ENCODE assay signal across 11 mouse cellular contexts in the genomic region with DNA sequence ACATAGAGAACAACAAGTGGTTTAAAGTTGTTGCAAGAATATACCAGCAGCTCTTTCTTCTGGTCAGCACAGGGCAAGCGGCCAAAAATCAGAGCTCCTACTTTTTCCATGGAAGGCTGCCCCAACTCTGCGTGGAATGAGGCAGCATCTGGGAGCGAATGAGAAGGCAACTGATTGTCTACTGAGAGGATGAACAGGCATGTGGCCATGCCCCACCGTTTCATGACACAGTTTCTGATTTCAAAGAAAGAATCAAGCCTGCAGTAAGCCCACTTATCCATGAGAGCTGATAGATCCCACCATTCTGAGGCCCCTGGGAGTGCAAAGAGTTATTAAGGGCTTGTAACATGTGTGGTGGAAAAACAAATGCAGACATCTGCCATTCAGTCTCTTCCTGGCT.
DNase-seq lines count a peak whose midpoint lies in the region; TF ChIP-seq lines count a peak whose summit lies in the region.
"Had no signal": no experiment of that assay in that cellular context is flagged by ENCODE, and none has a peak within 500 bp of the region (broad histone marks: within the 10 kb centered on the region; RNA-seq: fewer than 3 reads in every experiment).

No protein-coding gene starts in this region.

- no peaks in the 10 kb centered on the region for H3K36me3 ChIP-seq in forebrain, embryonic 10.5 days (replicated peaks)
- H3K36me3 ChIP-seq: neural tube, embryonic 12.5 days had no signal

- no peaks in the 10 kb centered on the region for H3K9me3 ChIP-seq in forebrain, embryonic 10.5 days
- H3K9me3 ChIP-seq: neural tube, embryonic 12.5 days had no signal

- peak; percentile 37 to 61 for DNase-seq in cerebellum, postnatal 10 days
- no peak for DNase-seq in cerebellum, adult 2 months
- DNase-seq in urinary bladder, postnatal 14 days (ENCODE audit: low spot score): peak; percentile 17
- DNase-seq in urinary bladder, postnatal 10 days (ENCODE audit: low spot score): no peak
- DNase-seq in kidney, postnatal 14 days: peak; percentile 46
- DNase-seq in natural killer cell, adult 2 months (ENCODE audit: low spot score in 2 of 2): no peak
- DNase-seq in spleen, adult 18-20 months: no peak
- DNase-seq in forebrain, embryonic 10.5 days (ENCODE audit: extremely low spot score, low spot score): no peak
- DNase-seq: cerebellum, adult 8-10 months had no signal

- no peaks in the 10 kb centered on the region; the same call in 1 of the 2 replicates for H3K27me3 ChIP-seq in cerebellum, adult 2 months (ENCODE audit: control insufficient read depth, insufficient read depth, low read length)
- H3K27me3 ChIP-seq in forebrain, embryonic 10.5 days (ENCODE audit: poor library complexity, severe bottlenecking): no peaks in the 10 kb centered on the region
- H3K27me3 ChIP-seq: neural tube, embryonic 12.5 days had no signal

- TF ChIP-seq POLR2A in cerebellum, adult 2 months (IDR thresholded peaks at IDR 0.05; ENCODE audit: borderline replicate concordance, insufficient read depth, low read length): no peak

- H3K4me1 ChIP-seq in cerebellum, adult 2 months (ENCODE audit: control insufficient read depth, insufficient read depth, low read length): no peaks in the 10 kb centered on the region
- 0 out of 2 replicates have a peak, but pooled peaks cover 3% of the 10 kb centered on the region for H3K4me1 ChIP-seq in forebrain, embryonic 10.5 days
- H3K4me1 ChIP-seq: neural tube, embryonic 12.5 days had no signal

- 12% methylated on average over 4 of the region's 4 CpGs for WGBS in cerebellum, adult 2 months
- 84% methylated on average over 4 of the region's 4 CpGs for WGBS in forebrain, embryonic 10.5 days

- no peak overlapping the region for H3K27ac ChIP-seq in cerebellum, adult 2 months (ENCODE audit: insufficient read depth, low read length)
- H3K27ac ChIP-seq in forebrain, embryonic 10.5 days: no peak overlapping the region
- H3K27ac ChIP-seq: liver, embryonic 14.5 days; neural tube, embryonic 12.5 days had no signal

- TF ChIP-seq CTCF in cerebellum, adult 2 months (IDR thresholded peaks at IDR 0.05; ENCODE audit: borderline replicate concordance, insufficient read depth, low read depth, low read length): no peak

- no peak overlapping the region for H3K4me3 ChIP-seq in cerebellum, adult 2 months (replicated peaks; ENCODE audit: insufficient read depth, low read depth, low read length)
- H3K4me3 ChIP-seq in forebrain, embryonic 10.5 days: no peak overlapping the region
- H3K4me3 ChIP-seq: neural tube, embryonic 12.5 days had no signal

Comparison
In these comparisons a context has a peak if more than half of its experiments do, and no peak if none do; other contexts are left out.
1. DNase-seq: peak in cerebellum, postnatal 10 days (2 of 2), urinary bladder, postnatal 14 days (single experiment) and kidney, postnatal 14 days (single experiment); none in cerebellum, adult 2 months (0 of 2), urinary bladder, postnatal 10 days (single experiment), natural killer cell, adult 2 months (0 of 2), spleen, adult 18-20 months (0 of 2) and forebrain, embryonic 10.5 days (single experiment).